10 mouse cellular contexts compared by ENCODE assay signal in genomic region chr10:117888822-117889221, GRCm38 (mm10). TPM values are rescaled to one million over a fixed set of nuclear protein-coding genes. Genes with fewer than 3 reads are reported as not detected.
DNase-seq lines count a peak whose midpoint lies in the region; ATAC-seq lines count a peak whose summit lies in the region.
"Had no signal": no experiment of that assay in that cellular context is flagged by ENCODE, and none has a peak within 500 bp of the region (broad histone marks: within the 10 kb centered on the region; RNA-seq: fewer than 3 reads in every experiment).

No protein-coding gene starts in this region.

- DNase-seq in cerebellum, postnatal 25 days, result peak; percentile 11 to 19
- no peak for DNase-seq in neural tube, embryonic 10.5 days (ENCODE audit: extremely low spot score, low spot score)
- DNase-seq in kidney, postnatal 14 days, result peak; percentile 29
- DNase-seq in left cerebral cortex, postnatal 10 days (ENCODE audit: extremely low spot score in 1 of 2, low spot score in 2 of 2), result no peak
- no peak for DNase-seq in thymus, postnatal 14 days
- DNase-seq in left cerebral cortex, adult 9 months (ENCODE audit: low spot score in 2 of 2), result no peak
- DNase-seq: lung, postnatal 14 days had no signal

- 44% methylated on average over 15 of the region's 15 CpGs for WGBS in neural tube, embryonic 12.5 days

- no peaks in the 10 kb centered on the region for H3K36me3 ChIP-seq in neural tube, embryonic 12.5 days

- H3K9me3 ChIP-seq in neural tube, embryonic 12.5 days, result no peaks in the 10 kb centered on the region

- H3K27ac ChIP-seq in neural tube, embryonic 12.5 days, result no peak overlapping the region

- ATAC-seq in cerebellum, adult (ENCODE audit: insufficient number of reproducible peaks, low FRiP score, low TSS enrichment), result no peak
- ATAC-seq in neural tube, embryonic 12.5 days (ENCODE audit: low FRiP score, low read depth), result no peak

- H3K27me3 ChIP-seq in neural tube, embryonic 12.5 days (replicated peaks), result no peaks in the 10 kb centered on the region

- peak overlapping the region; percentile 30 for H3K4me2 ChIP-seq in neural tube, embryonic 12.5 days (replicated peaks)
- H3K4me2 ChIP-seq: liver, embryonic 11.5 days had no signal

- H3K9ac ChIP-seq in neural tube, embryonic 12.5 days, result no peak overlapping the region

- intact Hi-C loops in left cerebral cortex, postnatal 10 days (cut with DNase I), result no loop called here

- H3K4me3 ChIP-seq in neural tube, embryonic 12.5 days, result no peak overlapping the region

- H3K4me1 ChIP-seq in neural tube, embryonic 12.5 days, result peaks cover 8% of the 10 kb centered on the region; the same call in 1 of the 2 replicates

RNA-seq across cellular contexts. Expression of gene Rap1b, which starts 43.0 kb away (rescaled TPM):
- polyA plus RNA-seq in neural tube, embryonic 12.5 days (2016; fragmentation: Nextera tagmentation; extraction: Ambion mirVana), result 144 and 156 TPM in 2 replicates
- 10 to 100 TPM; 88.9 to 94.5 TPM for total RNA-seq in left cerebral cortex, postnatal 10 days (2021)

Comparison
In these comparisons a context has a peak if more than half of its experiments do, and no peak if none do; other contexts are left out.
1. DNase-seq: peak in cerebellum, postnatal 25 days (2 of 2) and kidney, postnatal 14 days (single experiment); none in neural tube, embryonic 10.5 days (single experiment), left cerebral cortex, postnatal 10 days (0 of 2), thymus, postnatal 14 days (single experiment) and left cerebral cortex, adult 9 months (0 of 2).